Mouse (Mus musculus): ENCODE results near the gene Olfr1247. TPM values are rescaled to one million over a fixed set of nuclear protein-coding genes. Genes with fewer than 3 reads are reported as not detected.
"Not testable (repeated sequence)": the region's sequence is repeated elsewhere in the genome, so short reads cannot be mapped to it uniquely, and the experiment has no call there.

Olfr1247 gene
- under 1 TPM; 0.06 to 0.11 TPM for total RNA-seq (2021)
- long read RNA-seq, experiment 1 = 0 reads
- long read RNA-seq, experiment 2 = 0 reads

- intact Hi-C loops (cut with DNase I) = no loop called here
- no peak for DNase-seq (ENCODE audit: low spot score in 2 of 2)
Measured at GRCm38 (mm10) chr2:89614030-89614429, at the start of gene Olfr1247. Olfr1247 (minus strand) TSS chr2:89614130.

- no peak for DNase-seq (ENCODE audit: low spot score in 2 of 2)
Measured at GRCm38 (mm10) chr2:89661367-89661766, 47.4 kb upstream of the Olfr1247 start, which contains the start of gene Olfr1250. Olfr1250 (minus strand) TSS chr2:89661467.

GRCm38 (mm10) chr2:89634883-89635282 lies 21.0 kb upstream of the Olfr1247 start, which contains the start of gene Olfr1249:
Olfr1249 (minus strand) TSS chr2:89634983.
- DNase-seq (ENCODE audit: low spot score in 2 of 2) = no peak
- intact Hi-C loops (cut with DNase I) = no loop called here

More at GRCm38 (mm10) chr2:89661367-89661766, 47.4 kb upstream of the Olfr1247 start, which contains the start of gene Olfr1250:
- intact Hi-C loops (cut with DNase I) = loop anchor here (2.0 kb wide), 1 partner anchor 37 kb away; no protein-coding TSS in a partner anchor

GRCm38 (mm10) chr2:89618145-89618544 lies 4.2 kb upstream of the Olfr1247 start, which contains the start of gene Olfr1248:
Olfr1248 (minus strand) TSS chr2:89618245.
- DNase-seq (ENCODE audit: low spot score in 2 of 2); intact Hi-C loops (cut with DNase I): not testable (repeated sequence)

- no peak for DNase-seq (ENCODE audit: low spot score in 2 of 2)
- intact Hi-C loops (cut with DNase I) = no loop called here
Measured at GRCm38 (mm10) chr2:89593057-89593456, 20.9 kb downstream of the Olfr1247 start, which contains the start of gene Olfr1246. Olfr1246 (minus strand) TSS chr2:89593157.

- DNase-seq (ENCODE audit: low spot score in 2 of 2) = no peak
- intact Hi-C loops (cut with DNase I) = no loop called here
Measured at GRCm38 (mm10) chr2:89578347-89578746, 35.6 kb downstream of the Olfr1247 start, which contains the start of gene Olfr1245. Olfr1245 (minus strand) TSS chr2:89578447.

GRCm38 (mm10) chr2:89562706-89563105 lies 51.2 kb downstream of the Olfr1247 start:
- intact Hi-C loops (cut with DNase I); DNase-seq (ENCODE audit: low spot score in 2 of 2): not testable (repeated sequence)

Other genes with a start within 250 kb of the Olfr1247 start
- gene Olfr1234, start 249.3 kb downstream of the Olfr1247 start, total RNA-seq (2021) = not detected
- gene Olfr1238, start 204.5 kb downstream of the Olfr1247 start, total RNA-seq (2021) = not detected
- not detected for gene Olfr1239, start 193.7 kb downstream of the Olfr1247 start, total RNA-seq (2021)
- gene Olfr1240, start 171.1 kb downstream of the Olfr1247 start, total RNA-seq (2021) = not detected
- gene Olfr1241, start 127.0 kb downstream of the Olfr1247 start, total RNA-seq (2021) = not detected
- gene Olfr1242, start 115.8 kb downstream of the Olfr1247 start, total RNA-seq (2021) = not detected
- gene Olfr1243, start 82.6 kb downstream of the Olfr1247 start, total RNA-seq (2021) = not detected
- gene Olfr1245, start 35.7 kb downstream of the Olfr1247 start, total RNA-seq (2021) = not detected
- not detected for gene Olfr1246, start 21.0 kb downstream of the Olfr1247 start, total RNA-seq (2021)
- not detected for gene Olfr1248, start 4.1 kb upstream of the Olfr1247 start, total RNA-seq (2021)
- not detected for gene Olfr1249, start 20.9 kb upstream of the Olfr1247 start, total RNA-seq (2021)
- under 1 TPM; 0.07 to 0.15 TPM for gene Olfr1250, start 47.3 kb upstream of the Olfr1247 start, total RNA-seq (2021)
- gene Olfr1251, start 57.8 kb upstream of the Olfr1247 start, total RNA-seq (2021) = not detected
- gene Olfr1252, start 110.9 kb upstream of the Olfr1247 start, total RNA-seq (2021) = not detected
- gene Olfr1253, start 143.0 kb upstream of the Olfr1247 start, total RNA-seq (2021) = not detected
- not detected for gene Olfr1254, start 179.5 kb upstream of the Olfr1247 start, total RNA-seq (2021)
- gene Olfr1255, start 197.9 kb upstream of the Olfr1247 start, total RNA-seq (2021) = not detected
- under 1 TPM in 1 of 2 experiments, not detected in 1; 0.04 TPM for gene Olfr1256, start 227.4 kb upstream of the Olfr1247 start, total RNA-seq (2021)
- gene Olfr48, start 234.1 kb upstream of the Olfr1247 start, total RNA-seq (2021) = not detected